Mouse (Mus musculus): ENCODE measurements at regions not wholly inside any gene's neighbourhood (a gene's known extent, or its start where the extent isn't known, plus 50 kb on each side); places are given as distances from the start of the nearest gene placed in this dataset.
A peak's percentile ranks its signal among the peaks of the same experiment; 100 is the strongest.

- no peak for DNase-seq (ENCODE audit: low spot score in 2 of 2)
Measured at GRCm38 (mm10) chr17:44336842-44337241, 148.5 kb downstream of the Clic5 start.

- DNase-seq (ENCODE audit: low spot score in 2 of 2) = no peak
Measured at GRCm38 (mm10) chr17:44337253-44337652, 148.9 kb downstream of the Clic5 start.

GRCm38 (mm10) chr17:44344542-44344941 is 156.2 kb downstream of the Clic5 start:
- no peak for DNase-seq (ENCODE audit: low spot score in 2 of 2)

GRCm38 (mm10) chr17:44345374-44345773 is 157.0 kb downstream of the Clic5 start:
- no peak for DNase-seq (ENCODE audit: low spot score in 2 of 2)

- no peak for DNase-seq (ENCODE audit: low spot score in 2 of 2)
Measured at GRCm38 (mm10) chr17:44350201-44350948, 162.0 kb downstream of the Clic5 start.

- no peak for DNase-seq (ENCODE audit: low spot score in 2 of 2)
Measured at GRCm38 (mm10) chr17:44350949-44351244, 162.5 kb downstream of the Clic5 start.

- DNase-seq (ENCODE audit: low spot score in 2 of 2) = peak in 1 of 2 experiments; percentile 37
Measured at GRCm38 (mm10) chr17:44351499-44352117, 163.2 kb downstream of the Clic5 start.

- no peak for DNase-seq (ENCODE audit: low spot score in 2 of 2)
Measured at GRCm38 (mm10) chr17:44352142-44352541, 163.8 kb downstream of the Clic5 start.

- no peak for DNase-seq (ENCODE audit: low spot score in 2 of 2)
Measured at GRCm38 (mm10) chr17:44363111-44363510, 174.7 kb downstream of the Clic5 start.

- peak in 1 of 2 experiments; percentile 6 for DNase-seq (ENCODE audit: low spot score in 2 of 2)
Measured at GRCm38 (mm10) chr17:44364494-44364893, 176.1 kb downstream of the Clic5 start.

GRCm38 (mm10) chr17:44366438-44366837 is 178.1 kb downstream of the Clic5 start:
- no peak for DNase-seq (ENCODE audit: low spot score in 2 of 2)

GRCm38 (mm10) chr17:44367561-44367960 is 179.2 kb downstream of the Clic5 start:
- no peak for DNase-seq (ENCODE audit: low spot score in 2 of 2)

- no peak for DNase-seq (ENCODE audit: low spot score in 2 of 2)
Measured at GRCm38 (mm10) chr17:44370966-44371465, 182.6 kb downstream of the Clic5 start.

- no peak for DNase-seq (ENCODE audit: low spot score in 2 of 2)
Measured at GRCm38 (mm10) chr17:44371620-44372019, 183.2 kb downstream of the Clic5 start.

- no peak for DNase-seq (ENCODE audit: low spot score in 2 of 2)
Measured at GRCm38 (mm10) chr17:44373744-44374456, 185.5 kb downstream of the Clic5 start.

- no peak for DNase-seq (ENCODE audit: low spot score in 2 of 2)
Measured at GRCm38 (mm10) chr17:44378391-44378790, 190.0 kb downstream of the Clic5 start.

GRCm38 (mm10) chr17:44388916-44389315 is 200.5 kb downstream of the Clic5 start:
- DNase-seq (ENCODE audit: low spot score in 2 of 2) = no peak

- DNase-seq (ENCODE audit: low spot score in 2 of 2) = no peak
Measured at GRCm38 (mm10) chr17:44397829-44398228, 209.4 kb downstream of the Clic5 start.

- no peak for DNase-seq (ENCODE audit: low spot score in 2 of 2)
Measured at GRCm38 (mm10) chr17:44398231-44398630, 209.8 kb downstream of the Clic5 start.

- DNase-seq (ENCODE audit: low spot score in 2 of 2) = no peak
Measured at GRCm38 (mm10) chr17:44404923-44405322, 216.5 kb downstream of the Clic5 start.

- DNase-seq (ENCODE audit: low spot score in 2 of 2) = no peak
Measured at GRCm38 (mm10) chr17:44410961-44411360, 222.6 kb downstream of the Clic5 start.

GRCm38 (mm10) chr17:44418676-44419404 is 230.5 kb downstream of the Clic5 start:
- no peak for DNase-seq (ENCODE audit: low spot score in 2 of 2)
